Mouse (Mus musculus) liver, adult (tissue): Measurements from ENCODE around the gene Tcf20.

Experiments
- GATA4 ChIP-seq: IDR thresholded peaks from 2 replicates; pipeline ENCODE4 v1.6.1; 2014; ENCODE audit warnings: mild to moderate bottlenecking, low read length; ENCODE audit not compliant: insufficient replicate concordance

Tcf20 gene

GRCm38 (mm10) chr15:83002665-83003548, 15.2 kb upstream of the Tcf20 start:
- TF ChIP-seq GATA4 = no peak

- TF ChIP-seq GATA4 = no peak
Observed at GRCm38 (mm10) chr15:82998811-82999221, 11.1 kb upstream of the Tcf20 start.

GRCm38 (mm10) chr15:82996431-82996830, 8.8 kb upstream of the Tcf20 start:
- TF ChIP-seq GATA4 = no peak

GRCm38 (mm10) chr15:82995239-82995638, 7.6 kb upstream of the Tcf20 start:
- no peak for TF ChIP-seq GATA4

- no peak for TF ChIP-seq GATA4
Observed at GRCm38 (mm10) chr15:82992911-82993310, 5.2 kb upstream of the Tcf20 start.

GRCm38 (mm10) chr15:82992079-82992783, 4.6 kb upstream of the Tcf20 start:
- no peak for TF ChIP-seq GATA4

DNA sequence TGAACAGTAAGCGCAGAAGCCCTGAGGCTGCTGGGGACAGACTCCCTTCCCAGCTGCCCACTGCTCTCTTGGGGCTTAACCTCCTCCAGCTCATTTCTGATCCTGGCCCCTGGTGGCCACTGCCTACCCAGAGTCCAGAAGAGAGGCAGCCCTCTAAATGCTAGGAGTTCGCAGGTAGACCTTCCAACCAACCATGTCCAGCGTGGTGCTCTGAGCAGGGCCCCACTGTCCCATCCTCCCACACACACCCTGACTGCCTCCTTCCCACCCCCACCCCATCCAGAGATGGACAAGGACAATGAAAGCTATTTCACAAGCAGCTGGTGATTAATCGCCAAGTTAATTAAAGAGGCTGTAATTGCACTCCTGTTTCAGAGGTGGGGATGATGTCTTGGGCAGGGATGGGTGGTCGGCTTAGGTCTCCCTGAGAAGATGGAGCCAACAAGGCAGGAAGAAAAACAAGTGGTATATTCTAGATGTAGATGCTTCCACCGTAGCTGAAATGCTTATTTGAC, 1.6 kb upstream of the Tcf20 start:
- no peak for TF ChIP-seq GATA4

DNA sequence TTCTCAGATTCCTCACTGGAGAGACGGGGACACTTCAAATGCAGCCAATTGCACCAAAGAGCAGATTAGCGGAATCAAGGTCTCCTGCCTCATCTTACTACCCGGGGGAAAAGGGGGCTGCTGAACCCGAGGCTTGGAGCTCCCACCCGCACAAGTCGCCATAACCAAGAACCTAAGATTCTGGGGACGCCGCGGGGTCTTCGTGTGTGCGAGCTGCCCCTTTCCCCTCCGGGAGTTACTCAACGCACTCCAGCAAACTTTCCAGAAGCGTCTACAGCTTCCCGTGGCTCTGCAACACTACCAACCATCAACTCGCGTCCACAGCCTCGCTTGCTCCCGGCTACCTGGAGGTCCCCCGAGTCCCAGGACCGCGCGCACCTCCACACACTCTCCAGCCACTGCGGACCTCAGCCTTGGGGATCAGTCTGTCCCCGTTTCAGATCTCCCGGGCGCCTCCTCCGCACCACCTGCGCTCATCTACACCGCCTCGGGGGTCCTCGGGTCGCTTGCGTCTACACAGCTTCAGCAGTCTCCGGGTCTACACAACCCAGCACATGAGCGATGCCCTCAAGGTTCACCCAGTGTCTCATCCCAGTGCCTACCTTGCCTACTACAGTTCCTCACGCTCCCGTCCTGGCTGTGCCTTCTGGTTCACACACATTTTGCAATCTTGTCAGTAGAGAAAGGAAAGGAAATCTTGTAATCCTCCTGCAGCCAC, 499 bp downstream of the Tcf20 start:
- no peak for TF ChIP-seq GATA4

DNA sequence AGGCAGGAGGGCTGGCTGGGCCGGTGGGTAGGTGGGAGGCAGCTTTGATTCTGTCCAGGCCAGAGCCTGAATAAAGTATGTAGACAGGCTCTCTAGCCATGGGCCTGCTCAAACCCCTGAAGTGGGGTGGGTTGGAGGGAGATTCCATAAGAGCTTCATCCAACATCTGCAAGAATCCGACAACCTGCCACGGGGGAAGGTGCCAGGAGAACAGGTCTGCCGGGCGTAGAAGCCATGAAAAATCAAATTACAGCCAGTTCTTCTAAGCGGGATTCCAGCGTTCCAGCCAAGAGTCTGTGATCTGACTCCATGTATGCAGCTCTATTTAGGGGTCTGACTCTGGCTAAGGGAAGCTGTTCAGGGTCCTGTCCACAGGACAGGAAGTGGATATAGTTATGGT, 3.1 kb downstream of the Tcf20 start:
- TF ChIP-seq GATA4 = no peak

- TF ChIP-seq GATA4 = no peak
Observed at GRCm38 (mm10) chr15:82984097-82984496, 3.6 kb downstream of the Tcf20 start.

DNA sequence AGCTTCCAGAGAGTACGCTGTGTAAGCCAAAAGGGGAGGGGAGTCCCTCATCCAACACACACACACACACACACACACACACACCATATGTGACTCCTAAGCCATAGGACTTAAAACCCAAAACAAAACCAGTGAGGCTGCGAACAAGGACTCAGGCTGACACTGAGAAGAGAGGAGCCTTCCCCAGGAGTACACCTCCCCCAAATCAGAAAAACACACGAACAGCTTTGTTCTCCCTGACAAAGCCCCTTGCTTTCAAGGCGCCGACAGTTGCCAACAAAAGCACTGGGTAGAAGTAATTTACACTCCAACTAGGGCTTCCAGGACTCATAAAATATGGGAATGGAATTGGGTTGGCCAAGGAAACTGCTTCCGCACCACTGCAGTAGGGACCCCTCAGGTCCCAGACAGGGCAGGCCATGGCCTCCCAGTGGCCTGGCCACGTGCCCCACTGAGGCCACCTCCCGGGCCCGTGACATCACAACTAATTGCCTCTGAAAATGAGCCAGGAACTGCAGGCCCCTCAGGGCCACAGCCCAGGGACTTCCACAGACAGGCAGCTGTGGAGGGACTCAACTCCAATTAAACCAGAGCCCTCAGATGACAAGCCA, 4.2 kb downstream of the Tcf20 start:
- no peak for TF ChIP-seq GATA4

- TF ChIP-seq GATA4 = no peak
Observed at GRCm38 (mm10) chr15:82982724-82983415, 4.8 kb downstream of the Tcf20 start.

GRCm38 (mm10) chr15:82981676-82982520, 5.8 kb downstream of the Tcf20 start:
- no peak for TF ChIP-seq GATA4

DNA sequence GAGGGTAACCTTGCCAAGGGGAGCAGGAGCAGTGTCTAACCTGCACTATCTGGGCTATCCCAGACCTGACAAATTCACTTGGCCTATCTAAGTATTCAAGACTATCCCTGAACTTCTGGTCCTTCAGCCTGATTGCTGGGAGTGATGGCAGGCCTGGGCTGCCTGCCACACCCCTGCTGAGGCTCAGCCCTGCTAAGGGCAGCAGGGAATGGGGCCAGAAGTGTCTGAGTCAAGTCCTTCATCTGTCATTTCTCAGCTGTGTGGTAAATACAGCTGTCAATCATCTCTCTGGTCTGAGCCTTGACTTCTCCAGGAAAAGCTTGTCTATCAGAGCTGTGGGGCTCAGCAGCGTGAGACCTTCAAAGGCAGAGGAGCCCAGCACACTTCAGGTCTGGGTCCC, 8.1 kb downstream of the Tcf20 start:
- TF ChIP-seq GATA4 = no peak
